Mouse (Mus musculus) brain, embryonic 18.5 days (tissue): ENCODE data around the gene Tmem120b.

ENCODE experiments used
- DNase-seq: peaks from one replicate; pipeline ENCODE4 v3.0.0-alpha.2; 2012; ENCODE audit warnings: low read depth, low spot score

The Tmem120b gene

GRCm38 (mm10) chr5:123140694-123141554 is 72.7 kb downstream of the Tmem120b start:
- peak; percentile 92 for DNase-seq

DNA sequence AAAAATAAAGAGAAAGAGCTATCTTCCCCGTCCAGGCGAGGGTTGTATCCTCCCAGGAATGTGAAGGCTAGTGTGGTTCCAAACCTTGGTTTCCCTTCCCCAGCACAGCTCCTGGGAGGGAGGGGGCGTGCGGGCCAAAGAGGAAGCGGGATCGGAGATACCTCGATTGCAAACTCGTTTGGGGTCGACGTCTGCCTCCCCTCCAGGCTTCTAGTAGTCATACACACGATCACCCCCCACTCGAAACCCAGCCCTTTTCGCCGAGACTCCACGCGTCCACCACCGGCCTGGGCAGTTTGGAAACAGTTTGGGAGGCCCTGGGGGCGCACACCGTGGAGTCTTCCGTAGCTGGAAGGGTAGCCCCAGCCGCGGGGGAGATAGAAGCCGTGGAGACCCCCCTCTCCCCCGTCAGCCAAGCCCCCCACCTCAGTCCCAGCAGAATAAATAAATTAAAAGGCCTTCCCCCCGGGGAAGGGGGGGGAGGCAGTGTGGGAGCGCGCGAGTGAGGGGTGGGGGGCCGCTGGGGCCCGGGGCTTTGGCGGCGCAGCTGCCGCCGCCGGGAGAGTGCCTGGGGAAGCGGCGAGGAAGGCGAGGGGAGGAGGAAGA is 73.4 kb downstream of the Tmem120b start:
- DNase-seq = no peak

- DNase-seq = no peak
Measured at GRCm38 (mm10) chr5:123142161-123143157, 74.2 kb downstream of the Tmem120b start, which contains the start of gene Setd1b. TSS of gene Setd1b (plus strand) at chr5:123142193.

DNA sequence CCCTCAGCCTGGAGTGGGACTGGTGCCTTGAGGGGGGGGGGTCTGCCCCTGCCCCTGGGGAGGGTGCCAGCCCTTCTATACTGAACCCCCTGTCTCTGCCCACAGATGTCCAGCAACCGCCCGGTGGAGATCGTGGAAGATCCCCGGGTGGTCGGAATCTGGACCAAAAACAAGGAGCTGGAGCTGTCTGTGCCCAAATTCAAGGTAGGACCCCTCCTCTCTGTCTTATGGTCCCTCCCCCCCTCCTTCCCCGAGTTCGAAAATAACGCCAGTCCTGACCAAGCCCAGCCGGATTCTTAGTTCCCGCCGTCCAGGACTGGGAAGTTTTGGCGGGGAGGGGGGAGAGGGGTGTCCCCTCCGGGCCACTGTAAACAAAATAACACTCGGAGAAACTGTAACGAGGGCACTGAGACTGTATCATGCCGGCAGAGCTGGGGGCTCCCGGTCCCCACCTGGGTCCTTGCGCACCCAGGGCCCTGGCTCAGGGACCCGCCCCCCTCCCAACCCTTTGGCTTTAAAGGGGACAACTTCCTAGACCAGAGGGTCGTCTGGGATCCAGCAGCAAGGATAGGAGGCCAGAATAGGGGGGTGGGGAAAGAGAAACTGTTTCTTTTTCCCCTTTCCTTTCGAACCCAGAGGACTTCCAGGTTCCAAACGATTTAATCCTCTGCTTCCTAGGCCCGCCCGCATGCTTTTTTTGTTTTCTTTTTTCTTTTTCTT is 75.2 kb downstream of the Tmem120b start:
- DNase-seq = no peak

DNA sequence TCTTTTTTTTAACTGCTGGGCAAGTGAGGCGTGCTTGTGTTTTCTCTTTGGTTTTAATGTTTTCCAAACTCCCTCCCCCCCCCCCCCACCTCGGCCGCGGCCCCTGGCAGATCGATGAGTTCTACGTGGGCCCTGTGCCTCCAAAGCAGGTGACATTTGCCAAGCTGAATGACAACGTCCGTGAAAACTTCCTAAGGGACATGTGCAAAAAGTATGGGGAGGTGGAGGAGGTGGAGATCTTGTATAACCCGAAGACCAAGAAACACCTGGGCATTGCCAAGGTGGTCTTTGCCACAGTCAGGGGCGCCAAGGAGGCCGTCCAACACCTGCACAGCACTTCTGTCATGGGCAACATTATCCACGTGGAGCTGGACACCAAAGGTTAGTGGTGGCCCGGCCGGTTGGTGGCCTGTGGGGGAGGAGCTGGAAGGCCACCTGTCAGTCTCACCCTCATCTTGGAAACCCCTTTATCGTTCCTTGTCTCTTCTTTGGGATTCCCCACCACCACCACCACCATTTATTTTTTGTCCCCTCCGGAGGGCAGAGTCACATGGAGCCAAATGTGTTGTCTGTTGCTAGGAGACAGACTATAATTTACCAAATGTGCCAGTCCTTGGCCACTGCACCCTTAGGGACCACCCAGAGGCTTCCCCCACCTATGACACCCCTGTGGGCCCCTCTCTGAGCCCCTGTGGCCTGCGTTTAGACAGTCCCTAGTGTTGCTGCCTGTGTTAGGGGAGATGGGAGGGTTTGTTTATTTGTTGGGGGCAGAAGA is 75.9 kb downstream of the Tmem120b start:
- no peak for DNase-seq

DNA sequence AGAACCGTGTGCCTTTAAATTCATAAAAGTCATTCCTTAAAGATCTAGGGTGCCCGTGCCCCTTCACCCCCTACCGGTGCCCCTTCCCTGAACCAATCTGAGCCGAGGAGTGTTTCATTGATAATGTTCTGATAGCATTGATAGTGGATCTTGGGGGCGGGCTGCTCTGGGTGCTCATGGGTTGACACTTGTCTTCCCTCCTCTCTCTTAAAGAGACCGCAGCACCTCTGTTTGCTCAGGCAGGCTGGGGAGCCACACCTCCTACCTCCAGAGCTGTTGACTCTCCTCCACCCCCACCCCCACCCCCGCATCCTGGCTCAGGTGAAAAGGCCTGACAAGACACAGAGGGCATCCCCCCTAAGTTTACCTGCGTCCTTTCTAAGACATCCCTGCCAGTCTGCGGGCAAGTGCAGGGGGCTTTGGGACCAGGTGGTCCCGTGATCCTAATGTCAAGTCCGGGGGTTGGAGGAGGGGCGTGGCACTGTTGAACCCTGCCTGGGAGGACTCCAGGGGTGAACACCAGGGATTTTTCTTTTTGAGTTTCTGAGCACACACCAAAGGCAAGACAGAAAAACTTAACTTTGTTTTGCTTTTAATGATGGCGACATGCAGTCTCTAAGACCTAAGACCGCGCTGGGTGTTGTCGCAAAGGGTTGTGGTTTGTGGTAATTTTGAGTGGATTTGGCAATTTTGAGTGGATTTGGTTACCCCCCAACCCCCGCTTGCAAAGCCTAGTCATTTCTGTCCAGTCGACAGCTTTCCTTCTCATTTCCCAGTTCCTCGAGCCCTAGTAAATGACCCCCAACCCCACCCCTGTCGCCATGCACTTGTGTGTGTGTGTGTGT is 76.8 kb downstream of the Tmem120b start:
- DNase-seq = no peak

DNA sequence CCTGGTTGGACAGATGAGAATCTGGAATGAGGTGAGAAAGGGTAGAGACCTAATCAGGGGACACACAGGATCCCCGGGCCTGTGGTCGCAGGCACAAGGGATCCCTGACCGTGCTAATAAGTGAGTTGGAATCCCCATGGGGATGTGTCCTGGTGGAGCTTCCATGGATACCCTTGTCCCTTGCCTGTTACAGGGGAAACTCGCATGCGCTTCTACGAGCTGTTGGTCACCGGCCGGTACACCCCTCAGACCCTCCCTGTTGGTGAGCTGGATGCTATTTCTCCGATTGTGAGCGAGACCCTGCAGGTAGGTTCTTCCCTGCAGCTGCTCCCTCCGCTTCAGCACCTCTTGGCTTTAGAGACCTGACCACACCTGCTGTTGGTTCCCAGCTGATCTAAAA is 78.1 kb downstream of the Tmem120b start:
- no peak for DNase-seq

DNA sequence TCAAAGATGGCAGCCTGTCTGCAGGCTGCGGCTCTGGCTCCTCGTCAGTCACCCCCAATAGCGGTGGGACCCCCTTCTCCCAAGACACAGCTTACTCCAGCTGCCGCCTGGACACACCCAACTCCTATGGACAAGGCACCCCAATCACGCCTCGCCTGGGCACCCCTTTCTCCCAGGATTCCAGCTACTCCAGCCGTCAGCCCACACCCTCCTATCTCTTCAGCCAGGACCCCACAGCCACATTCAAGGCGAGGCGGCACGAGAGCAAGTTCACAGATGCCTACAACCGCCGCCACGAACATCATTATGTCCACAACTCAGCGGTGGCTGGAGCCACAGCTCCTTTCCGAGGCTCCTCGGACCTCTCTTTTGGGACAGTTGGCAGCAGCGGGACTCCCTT is 79.4 kb downstream of the Tmem120b start:
- DNase-seq = no peak

DNA sequence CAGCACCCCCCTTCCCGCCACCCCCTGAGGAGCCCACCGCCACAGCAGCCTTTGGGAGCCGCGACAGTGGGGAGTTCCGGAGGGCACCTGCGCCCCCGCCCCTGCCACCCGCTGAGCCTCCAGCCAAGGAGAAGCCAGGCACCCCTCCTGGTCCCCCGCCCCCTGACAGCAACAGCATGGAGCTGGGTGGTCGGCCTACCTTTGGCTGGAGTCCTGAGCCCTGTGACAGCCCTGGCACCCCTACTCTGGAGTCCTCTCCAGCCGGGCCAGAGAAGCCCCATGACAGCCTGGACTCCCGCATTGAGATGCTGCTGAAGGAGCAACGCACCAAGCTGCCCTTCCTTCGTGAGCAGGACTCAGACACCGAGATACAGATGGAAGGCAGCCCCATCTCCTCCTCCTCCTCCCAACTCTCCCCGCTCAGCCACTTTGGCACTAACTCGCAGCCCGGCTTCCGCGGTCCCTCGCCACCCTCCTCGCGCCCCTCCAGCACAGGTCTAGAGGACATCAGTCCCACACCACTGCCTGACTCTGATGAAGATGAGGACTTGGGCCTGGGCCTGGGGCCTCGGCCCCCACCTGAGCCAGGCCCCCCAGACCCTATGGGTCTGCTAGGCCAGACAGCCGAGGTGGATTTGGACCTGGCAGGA is 80.0 kb downstream of the Tmem120b start:
- DNase-seq = no peak

- no peak for DNase-seq
Measured at GRCm38 (mm10) chr5:123149451-123150400, 81.5 kb downstream of the Tmem120b start.

DNA sequence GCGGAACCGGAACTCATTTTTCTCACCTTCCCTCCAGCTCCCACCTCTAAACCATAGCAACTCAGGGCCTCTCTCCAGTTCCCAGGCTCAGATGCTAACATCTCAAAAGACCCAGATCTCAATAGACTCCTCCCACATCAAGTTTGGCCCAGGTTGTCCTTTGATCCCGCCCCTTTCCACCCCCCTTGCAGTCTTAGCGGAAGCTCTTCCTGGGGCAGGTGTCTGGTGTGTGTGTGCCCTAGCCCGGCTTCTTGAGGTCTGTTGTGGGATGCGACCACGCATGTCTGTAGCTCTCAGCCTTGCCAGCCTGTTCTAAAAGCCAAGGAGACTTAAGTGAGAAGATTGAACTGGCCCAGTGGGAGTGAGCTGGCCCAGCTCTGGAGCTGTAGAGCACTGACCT is 82.4 kb downstream of the Tmem120b start:
- no peak for DNase-seq

- no peak for DNase-seq
Measured at GRCm38 (mm10) chr5:123151077-123151476, 82.9 kb downstream of the Tmem120b start.

GRCm38 (mm10) chr5:123151707-123152362 is 83.6 kb downstream of the Tmem120b start:
- no peak for DNase-seq

- DNase-seq = no peak
Measured at GRCm38 (mm10) chr5:123152901-123153300, 84.7 kb downstream of the Tmem120b start.

DNA sequence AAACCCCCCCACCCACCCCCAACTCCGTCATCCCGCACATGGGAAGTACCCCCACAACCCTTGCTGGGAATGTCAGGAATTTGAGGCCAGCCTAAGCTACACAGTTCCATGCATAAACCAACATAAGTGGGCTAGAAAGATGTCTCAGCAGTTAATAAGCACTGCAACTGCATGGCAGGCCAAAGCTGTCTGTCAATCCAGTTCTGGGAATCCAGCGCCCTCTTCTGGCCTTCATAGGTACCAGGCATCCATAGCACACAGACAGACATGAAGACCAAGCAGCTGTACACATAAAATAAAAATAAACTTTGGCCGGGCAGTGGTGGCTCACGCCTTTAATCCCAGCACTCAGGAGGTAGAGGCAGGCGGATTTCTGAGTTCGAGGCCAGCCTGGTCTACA is 87.2 kb downstream of the Tmem120b start:
- no peak for DNase-seq

GRCm38 (mm10) chr5:123156763-123157162 is 88.5 kb downstream of the Tmem120b start:
- no peak for DNase-seq

GRCm38 (mm10) chr5:123157972-123158371 is 89.8 kb downstream of the Tmem120b start:
- DNase-seq = no peak
